Mouse (Mus musculus): ENCODE results near the gene Cpne8.
"Not testable (repeated sequence)": the region's sequence is repeated elsewhere in the genome, so short reads cannot be mapped to it uniquely, and the experiment has no call there.

Cpne8 gene

GRCm38 (mm10) chr15:90610767-90611166, 68.5 kb downstream of the Cpne8 start:
- DNase-seq (ENCODE audit: low read depth) = not testable (repeated sequence)

- DNase-seq (ENCODE audit: low read depth) = no peak
These were observed 69.3 kb downstream of the Cpne8 start for GRCm38 (mm10) chr15:90609836-90610415.

GRCm38 (mm10) chr15:90608368-90608767, 70.9 kb downstream of the Cpne8 start:
- no peak for DNase-seq (ENCODE audit: low read depth)

GRCm38 (mm10) chr15:90607181-90607580, 72.1 kb downstream of the Cpne8 start:
- no peak for DNase-seq (ENCODE audit: low read depth)

- DNase-seq (ENCODE audit: low read depth) = no peak
These were observed 75.6 kb downstream of the Cpne8 start for GRCm38 (mm10) chr15:90603676-90604075.

- DNase-seq (ENCODE audit: low read depth) = no peak
These were observed 81.3 kb downstream of the Cpne8 start for GRCm38 (mm10) chr15:90597715-90598497.

GRCm38 (mm10) chr15:90595592-90595991, 83.6 kb downstream of the Cpne8 start:
- DNase-seq (ENCODE audit: low read depth) = no peak

- no peak for DNase-seq (ENCODE audit: low read depth)
These were observed 89.6 kb downstream of the Cpne8 start for GRCm38 (mm10) chr15:90589587-90589986.

- DNase-seq (ENCODE audit: low read depth) = no peak
These were observed 101.8 kb downstream of the Cpne8 start for GRCm38 (mm10) chr15:90577402-90577801.

GRCm38 (mm10) chr15:90569246-90569645, 110.0 kb downstream of the Cpne8 start:
- no peak for DNase-seq (ENCODE audit: low read depth)

- DNase-seq (ENCODE audit: low read depth) = no peak
These were observed 111.2 kb downstream of the Cpne8 start for GRCm38 (mm10) chr15:90568050-90568449.

GRCm38 (mm10) chr15:90563996-90564395, 115.2 kb downstream of the Cpne8 start:
- DNase-seq (ENCODE audit: low read depth) = no peak

- no peak for DNase-seq (ENCODE audit: low read depth)
These were observed 117.6 kb downstream of the Cpne8 start for GRCm38 (mm10) chr15:90561613-90562012.

GRCm38 (mm10) chr15:90548589-90548988, 130.6 kb downstream of the Cpne8 start:
- no peak for DNase-seq (ENCODE audit: low read depth)

- no peak for DNase-seq (ENCODE audit: low read depth)
These were observed 135.8 kb downstream of the Cpne8 start for GRCm38 (mm10) chr15:90543447-90543846.

- no peak for DNase-seq (ENCODE audit: low read depth)
These were observed 137.1 kb downstream of the Cpne8 start for GRCm38 (mm10) chr15:90542126-90542525.

- DNase-seq (ENCODE audit: low read depth) = no peak
These were observed 142.7 kb downstream of the Cpne8 start for GRCm38 (mm10) chr15:90536311-90537202.

GRCm38 (mm10) chr15:90535730-90536129, 143.5 kb downstream of the Cpne8 start:
- no peak for DNase-seq (ENCODE audit: low read depth)

GRCm38 (mm10) chr15:90512769-90513168, 166.5 kb downstream of the Cpne8 start:
- no peak for DNase-seq (ENCODE audit: low read depth)

GRCm38 (mm10) chr15:90497080-90497479, 182.2 kb downstream of the Cpne8 start:
- no peak for DNase-seq (ENCODE audit: low read depth)

- no peak for DNase-seq (ENCODE audit: low read depth)
These were observed 187.7 kb downstream of the Cpne8 start for GRCm38 (mm10) chr15:90491558-90491957.

- DNase-seq (ENCODE audit: low read depth) = no peak
These were observed 189.0 kb downstream of the Cpne8 start for GRCm38 (mm10) chr15:90490186-90490585.

- DNase-seq (ENCODE audit: low read depth) = not testable (repeated sequence)
These were observed 208.7 kb downstream of the Cpne8 start for GRCm38 (mm10) chr15:90470561-90470960.

Measured in 416B (cell line).